Mouse (Mus musculus) adrenal gland, adult (tissue): ENCODE measurements around the gene Gm20388.
"Not testable (repeated sequence)": the region's sequence is repeated elsewhere in the genome, so short reads cannot be mapped to it uniquely, and the experiment has no call there.

Experiments used
- DNase-seq, 2 experiments: peaks; one replicate each; pipeline ENCODE4 v3.0.0; 2022 to 2023; ENCODE audit warnings: low spot score in 1 of 2; ENCODE audit not compliant: inconsistent age in 2 of 2

The Gm20388 gene

GRCm38 (mm10) chr8:123267926-123268656 lies 3357.4 kb downstream of the Gm20388 start:
- DNase-seq = no peak

- DNase-seq = no peak
These were observed 3360.5 kb downstream of the Gm20388 start for GRCm38 (mm10) chr8:123271147-123271546.

- no peak for DNase-seq
These were observed 3361.3 kb downstream of the Gm20388 start for GRCm38 (mm10) chr8:123271901-123272300.

GRCm38 (mm10) chr8:123274447-123274846 lies 3363.8 kb downstream of the Gm20388 start:
- DNase-seq = peak; percentile 57 to 60

- DNase-seq = peak; percentile 32 to 71
These were observed 3364.5 kb downstream of the Gm20388 start for GRCm38 (mm10) chr8:123275096-123275495.

GRCm38 (mm10) chr8:123278445-123278844 lies 3367.8 kb downstream of the Gm20388 start:
- no peak for DNase-seq

- no peak for DNase-seq
These were observed 3369.2 kb downstream of the Gm20388 start for GRCm38 (mm10) chr8:123279828-123280227.

- no peak for DNase-seq
These were observed 3369.9 kb downstream of the Gm20388 start for GRCm38 (mm10) chr8:123280302-123281094.

GRCm38 (mm10) chr8:123282994-123283393 lies 3372.4 kb downstream of the Gm20388 start:
- DNase-seq = not testable (repeated sequence)

GRCm38 (mm10) chr8:123283991-123284390 lies 3373.3 kb downstream of the Gm20388 start:
- DNase-seq = no peak

GRCm38 (mm10) chr8:123284493-123284892 lies 3373.9 kb downstream of the Gm20388 start:
- no peak for DNase-seq

GRCm38 (mm10) chr8:123287362-123287761 lies 3376.7 kb downstream of the Gm20388 start:
- no peak for DNase-seq

GRCm38 (mm10) chr8:123290166-123290565 lies 3379.5 kb downstream of the Gm20388 start:
- peak; percentile 45 to 74 for DNase-seq

GRCm38 (mm10) chr8:123290679-123291078 lies 3380.0 kb downstream of the Gm20388 start:
- no peak for DNase-seq

GRCm38 (mm10) chr8:123291716-123292115 lies 3381.1 kb downstream of the Gm20388 start:
- DNase-seq = no peak

GRCm38 (mm10) chr8:123292281-123292680 lies 3381.6 kb downstream of the Gm20388 start:
- DNase-seq = no peak

- DNase-seq = no peak
These were observed 3382.1 kb downstream of the Gm20388 start for GRCm38 (mm10) chr8:123292785-123293184.

- DNase-seq = no peak
These were observed 3387.7 kb downstream of the Gm20388 start for GRCm38 (mm10) chr8:123298301-123298700.

- no peak for DNase-seq
These were observed 3398.1 kb downstream of the Gm20388 start for GRCm38 (mm10) chr8:123308738-123309137.

GRCm38 (mm10) chr8:123317781-123318466 lies 3407.3 kb downstream of the Gm20388 start:
- no peak for DNase-seq

- DNase-seq = peak; percentile 94 to 96
These were observed 3407.8 kb downstream of the Gm20388 start, which contains the start of gene Fanca for GRCm38 (mm10) chr8:123318467-123318911. Fanca (minus strand) TSS chr8:123318576.
